ENCODE assay signal across 10 mouse cellular contexts in genomic region chr1:36589486-36589885, GRCm38 (mm10). TPM values are rescaled to one million over a fixed set of nuclear protein-coding genes. Genes with fewer than 3 reads are reported as not detected.
DNase-seq lines count a peak whose midpoint lies in the region; ATAC-seq lines count a peak whose summit lies in the region.
"Had no signal": no experiment of that assay in that cellular context is flagged by ENCODE, and none has a peak within 500 bp of the region (broad histone marks: within the 10 kb centered on the region; RNA-seq: fewer than 3 reads in every experiment).

No protein-coding gene starts in this region.

- WGBS in embryonic facial prominence, embryonic 13.5 days, result 72% methylated on average over 6 of the region's 6 CpGs
- WGBS in limb, embryonic 12.5 days, result 34% methylated on average over 6 of the region's 6 CpGs

- H3K4me2 ChIP-seq in embryonic facial prominence, embryonic 13.5 days, result no peak overlapping the region
- no peak overlapping the region for H3K4me2 ChIP-seq in limb, embryonic 12.5 days

- H3K27me3 ChIP-seq in embryonic facial prominence, embryonic 13.5 days, result no peaks in the 10 kb centered on the region
- no peaks in the 10 kb centered on the region for H3K27me3 ChIP-seq in limb, embryonic 12.5 days

- no peaks in the 10 kb centered on the region for H3K9me3 ChIP-seq in embryonic facial prominence, embryonic 13.5 days
- no peaks in the 10 kb centered on the region for H3K9me3 ChIP-seq in limb, embryonic 12.5 days

- H3K4me1 ChIP-seq in embryonic facial prominence, embryonic 13.5 days, result peaks cover 63% of the 10 kb centered on the region
- H3K4me1 ChIP-seq in limb, embryonic 12.5 days (replicated peaks), result peaks cover 60% of the 10 kb centered on the region

- H3K36me3 ChIP-seq in embryonic facial prominence, embryonic 13.5 days, result no peaks in the 10 kb centered on the region
- H3K36me3 ChIP-seq in limb, embryonic 12.5 days, result no peaks in the 10 kb centered on the region

- DNase-seq in right cerebral cortex, postnatal 4 days, result peak; percentile 23
- DNase-seq in right cerebral cortex, postnatal 36 days (ENCODE audit: low spot score in 2 of 2), result no peak
- DNase-seq in heart, postnatal 36 days, result peak; percentile 76 to 78
- DNase-seq in natural killer cell, adult 2 months (ENCODE audit: low spot score in 2 of 2), result no peak

- no peak overlapping the region for H3K4me3 ChIP-seq in embryonic facial prominence, embryonic 13.5 days
- no peak overlapping the region for H3K4me3 ChIP-seq in limb, embryonic 12.5 days (replicated peaks)

- intact Hi-C loops in heart, postnatal 36 days (cut with DNase I), result loop anchor here (2.0 kb wide), 1 partner anchor 27 kb away; no protein-coding TSS in a partner anchor

- H3K27ac ChIP-seq in embryonic facial prominence, embryonic 13.5 days, result peak overlapping the region; percentile 89; the same call in 1 of the 2 replicates
- H3K27ac ChIP-seq in limb, embryonic 12.5 days, result peak overlapping the region; percentile 94

- 0 out of 2 replicates have a peak overlapping the region, but pooled peaks have one; percentile 27 for H3K9ac ChIP-seq in embryonic facial prominence, embryonic 13.5 days
- H3K9ac ChIP-seq in limb, embryonic 12.5 days (replicated peaks), result 0 out of 2 replicates have a peak overlapping the region, but pooled peaks have one; percentile 47

- ATAC-seq in embryonic facial prominence, embryonic 13.5 days (ENCODE audit: insufficient number of reproducible peaks, insufficient read depth, low FRiP score, low TSS enrichment, low read depth), result no peak
- ATAC-seq in limb, embryonic 12.5 days (ENCODE audit: insufficient number of reproducible peaks, insufficient read depth, low FRiP score, low TSS enrichment, low read depth), result no peak
- ATAC-seq in inflammation-experienced regulatory T-cells, adult 6 months, result no peak
- no peak for ATAC-seq in CD4-positive, CD25-positive, alpha-beta regulatory T cell, adult 4 months

RNA-seq across cellular contexts. Expression of gene Sema4c, which starts 31.3 kb away (rescaled TPM):
- 22.5 and 24.2 TPM in 2 replicates for polyA plus RNA-seq in embryonic facial prominence, embryonic 13.5 days (2015; fragmentation: Nextera tagmentation; extraction: Ambion mirVana)
- total RNA-seq in heart, postnatal 36 days (2021), result 10 to 100 TPM; 15.0 to 17.1 TPM
- 34.1 and 35.3 TPM in 2 replicates for polyA plus RNA-seq in limb, embryonic 12.5 days (2016; fragmentation: Nextera tagmentation; extraction: Ambion mirVana)
- under 1 TPM in 1 of 3 experiments, not detected in 2; 0.33 TPM for polyA plus RNA-seq in inflammation-experienced regulatory T-cells, adult 6 months (2017; shearing (Covaris generic))
- polyA plus RNA-seq in CD4-positive, CD25-positive, alpha-beta regulatory T cell, adult 4 months (2017; shearing (Covaris generic)), result under 1 TPM in 1 of 2 experiments, not detected in 1; 0.22 TPM

RNA-seq across cellular contexts. Expression of gene Ankrd39, which starts 42.2 kb away (rescaled TPM):
- polyA plus RNA-seq in embryonic facial prominence, embryonic 13.5 days (2015; fragmentation: Nextera tagmentation; extraction: Ambion mirVana), result 27.3 and 28.6 TPM in 2 replicates
- 1 to 10 TPM; 7.3 to 7.8 TPM for total RNA-seq in heart, postnatal 36 days (2021)
- polyA plus RNA-seq in limb, embryonic 12.5 days (2016; fragmentation: Nextera tagmentation; extraction: Ambion mirVana), result 24.1 and 26.8 TPM in 2 replicates
- 10 to 100 TPM; 17.5 to 24.1 (median 23.2) TPM for polyA plus RNA-seq in inflammation-experienced regulatory T-cells, adult 6 months (2017; shearing (Covaris generic))
- 10 to 100 TPM; 19.4 to 23.9 TPM for polyA plus RNA-seq in CD4-positive, CD25-positive, alpha-beta regulatory T cell, adult 4 months (2017; shearing (Covaris generic))

RNA-seq across cellular contexts. Expression of gene Gm42417, which starts 50.3 kb away (rescaled TPM):
- not detected in 2 replicates for polyA plus RNA-seq in embryonic facial prominence, embryonic 13.5 days (2015; fragmentation: Nextera tagmentation; extraction: Ambion mirVana)
- 100 to 1,000 TPM in 1 of 2 experiments, 10 to 100 TPM in 1; 93.9 to 209 TPM for total RNA-seq in heart, postnatal 36 days (2021)
- 0.67 and 0.74 TPM in 2 replicates for polyA plus RNA-seq in limb, embryonic 12.5 days (2016; fragmentation: Nextera tagmentation; extraction: Ambion mirVana)
- 1 to 10 TPM in 1 of 3 experiments, not detected in 2; 2.4 TPM for polyA plus RNA-seq in inflammation-experienced regulatory T-cells, adult 6 months (2017; shearing (Covaris generic))
- polyA plus RNA-seq in CD4-positive, CD25-positive, alpha-beta regulatory T cell, adult 4 months (2017; shearing (Covaris generic)), result 1 to 10 TPM in 1 of 2 experiments, not detected in 1; 2.3 TPM
- total RNA-seq: left cerebral cortex, postnatal 14 days had no signal
- polyA plus RNA-seq: spleen, adult 2 months had no signal

RNA-seq across cellular contexts. Expression of gene Ankrd23, which starts 52.8 kb away (rescaled TPM):
- 23.7 and 24.1 TPM in 2 replicates for polyA plus RNA-seq in embryonic facial prominence, embryonic 13.5 days (2015; fragmentation: Nextera tagmentation; extraction: Ambion mirVana)
- 100 to 1,000 TPM; 203 to 373 TPM for total RNA-seq in heart, postnatal 36 days (2021)
- polyA plus RNA-seq in limb, embryonic 12.5 days (2016; fragmentation: Nextera tagmentation; extraction: Ambion mirVana), result 18.5 and 19.0 TPM in 2 replicates
- 10 to 100 TPM; 35.1 to 58.4 (median 36.4) TPM for polyA plus RNA-seq in inflammation-experienced regulatory T-cells, adult 6 months (2017; shearing (Covaris generic))
- polyA plus RNA-seq in CD4-positive, CD25-positive, alpha-beta regulatory T cell, adult 4 months (2017; shearing (Covaris generic)), result 100 to 1,000 TPM in 1 of 2 experiments, 10 to 100 TPM in 1; 39.3 to 112 TPM

Comparison
In these comparisons a context has a peak if more than half of its experiments do, and no peak if none do; other contexts are left out.
1. DNase-seq: peak in right cerebral cortex, postnatal 4 days (single experiment) and heart, postnatal 36 days (2 of 2); none in right cerebral cortex, postnatal 36 days (0 of 2) and natural killer cell, adult 2 months (0 of 2).
2. RNA of gene Sema4c, which starts 31.3 kb away (polyA plus RNA-seq): 34.1 to 35.3 TPM in limb, embryonic 12.5 days and 22.5 to 24.2 TPM in embryonic facial prominence, embryonic 13.5 days; 0.33 TPM in inflammation-experienced regulatory T-cells, adult 6 months and 0.22 TPM in CD4-positive, CD25-positive, alpha-beta regulatory T cell, adult 4 months; every median in the first group is over 10 times any median in the second.